Mouse (Mus musculus) left cerebral cortex, postnatal 4 days (tissue): Measurements from ENCODE around the gene Zfp966. TPM values are rescaled to one million over a fixed set of nuclear protein-coding genes. Genes with fewer than 3 reads are reported as not detected.
"Not testable (repeated sequence)": the region's sequence is repeated elsewhere in the genome, so short reads cannot be mapped to it uniquely, and the experiment has no call there.

Experiments
- DNase-seq: peaks from one replicate; pipeline ENCODE4 v3.0.0-alpha.2; 2022
- intact Hi-C: fragments of 180-260 bp; cut with DNase I; formaldehyde crosslinking; loops from one replicate; pipeline ENCODE4 v1.15.1; 2025
- total RNA-seq, 2 experiments: library from RNA; stranded (reverse); gene quantifications; 2 replicates each; pipeline ENCODE4 v1.2.3; 2021

Gene Zfp966
- 1 to 10 TPM; 4.9 to 5.9 TPM for total RNA-seq

GRCm38 (mm10) chr2:175931000-175931399 lies at the start of gene Zfp966:
Gene Zfp966, minus strand, starts transcription at chr2:175931100.
- intact Hi-C loops, DNase-seq: not testable (repeated sequence)

- intact Hi-C loops, DNase-seq: not testable (repeated sequence)
These were observed 34.1 kb upstream of the Zfp966 start, which contains the start of gene Gm2026 for GRCm38 (mm10) chr2:175965031-175965430. Gene Gm2026, plus strand, starts transcription at chr2:175965331.

GRCm38 (mm10) chr2:175869024-175869423 lies 61.9 kb downstream of the Zfp966 start, which contains the start of gene Gm6710:
Gene Gm6710, plus strand, starts transcription at chr2:175869219.
- intact Hi-C loops, DNase-seq: not testable (repeated sequence)

Other genes with a start within 250 kb of the Zfp966 start
- gene Zfp969, start 227.5 kb downstream of the Zfp966 start, total RNA-seq, result not detected
- not detected for gene Gm2007, start 189.6 kb downstream of the Zfp966 start, total RNA-seq
- 1 to 10 TPM; 2.6 to 3.0 TPM for gene Gm14288, start 130.0 kb downstream of the Zfp966 start, total RNA-seq
- 10 to 100 TPM; 61.1 to 64.7 TPM for gene Gm6710, start 61.9 kb downstream of the Zfp966 start, total RNA-seq
- gene Gm2026, start 34.2 kb upstream of the Zfp966 start, total RNA-seq, result 10 to 100 TPM; 39.9 to 40.0 TPM
- 1 to 10 TPM; 2.5 to 5.2 TPM for gene Gm2004, start 218.7 kb upstream of the Zfp966 start, total RNA-seq